Mouse (Mus musculus) myocyte (in vitro differentiated cells): ENCODE measurements around the gene Nutm1.

ENCODE experiments used
- E2F4 ChIP-seq: IDR thresholded peaks from one replicate; pipeline ENCODE4 v1.6.1; 2011; ENCODE audit warnings: mild to moderate bottlenecking, control low read depth, moderate library complexity; ENCODE audit not compliant: insufficient read depth
- MYOG ChIP-seq, 3 experiments: IDR thresholded peaks; one replicate each; pipeline ENCODE4 v1.6.1; 2011; ENCODE audit warnings: control low read depth in 2 of 3, low read depth in 2 of 3, mild to moderate bottlenecking in 2 of 3; ENCODE audit not compliant: insufficient read length in 2 of 3, control insufficient read depth in 1 of 3, insufficient read depth in 1 of 3
- SRF ChIP-seq: IDR thresholded peaks from one replicate; pipeline ENCODE4 v1.6.1; 2011; ENCODE audit warnings: low read depth; ENCODE audit not compliant: control insufficient read depth, insufficient read length
- TCF3 ChIP-seq: IDR thresholded peaks from one replicate; pipeline ENCODE4 v1.6.1; 2011; ENCODE audit warnings: low read depth, control low read depth; ENCODE audit not compliant: insufficient read length
- USF1 ChIP-seq: IDR thresholded peaks from one replicate; pipeline ENCODE4 v1.6.1; 2011; ENCODE audit warnings: low read depth, mild to moderate bottlenecking, control low read depth, moderate library complexity

GRCm38 (mm10) chr2:112266242-112266592 is 7.1 kb upstream of the Nutm1 start, which contains the start of gene Gm21985:
- TF ChIP-seq SRF (no peak), E2F4 (no peak), TCF3 (no peak), MYOG (IDR thresholded peaks at IDR 0.05; ENCODE audit: control insufficient read depth in 1 of 3, insufficient read depth in 1 of 3, insufficient read length in 2 of 3, low read depth in 2 of 3) (peak in 1 of 3 experiments; percentile 41), USF1 (no peak)
